Mouse (Mus musculus) small intestine, adult 2 months (tissue): ENCODE data around the gene Reg2.

Experiments
- CTCF ChIP-seq: fragments of 200-500 bp; IDR thresholded peaks from 2 replicates; pipeline ENCODE4 v1.5.1; 2012; ENCODE audit warnings: low read depth, mild to moderate bottlenecking, control low read depth, inconsistent platforms, low read length, moderate library complexity, mixed read lengths; ENCODE audit not compliant: insufficient replicate concordance, insufficient read length; ENCODE audit errors: extremely low read depth
- POLR2A ChIP-seq: fragments of 200-500 bp; IDR thresholded peaks from 2 replicates; pipeline ENCODE4 v1.6.1; 2012; ENCODE audit warnings: low read depth, mild to moderate bottlenecking, control low read depth, inconsistent platforms, low read length, moderate library complexity

DNA sequence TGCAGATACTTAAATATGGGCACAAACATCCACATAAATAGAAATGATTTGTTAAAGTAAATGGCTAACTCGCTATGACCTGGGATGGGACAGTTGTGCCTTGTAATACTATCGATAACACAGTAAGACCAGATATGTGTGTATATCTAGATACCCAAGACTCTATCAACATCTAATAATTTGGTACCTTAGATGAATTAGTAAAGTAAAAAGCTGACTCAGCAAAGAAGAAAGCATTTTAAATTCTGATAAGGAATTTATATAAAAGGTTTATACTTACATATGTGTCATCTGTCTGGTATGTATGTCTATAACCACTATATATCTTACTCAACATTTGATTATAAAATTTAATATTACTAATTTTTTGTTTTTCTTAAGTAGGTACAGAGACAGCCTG is 57.4 kb downstream of the Reg2 start:
- no peak for TF ChIP-seq CTCF
- TF ChIP-seq POLR2A = no peak
